Mouse (Mus musculus): ENCODE results near the gene Tmem59l. TPM values are rescaled to one million over a fixed set of nuclear protein-coding genes. Genes with fewer than 3 reads are reported as not detected.

The Tmem59l gene
- polyA plus RNA-seq (2015; fragmentation: Nextera tagmentation; extraction: Ambion mirVana): 6.5 and 7.0 TPM in 2 replicates

- Histone ChIP-seq H3K4me1 (ENCODE audit: insufficient read depth, low read length) (peaks cover 41% of the 10 kb centered on the region), H3K36me3 (ENCODE audit: insufficient read depth, low read length) (no peaks in the 10 kb centered on the region), H3K27ac (ENCODE audit: low read length) (no peak within 1 kb of the TSS), H3K4me3 (ENCODE audit: low read length) (peak within 1 kb of the TSS; percentile 39), H3K9ac (replicated peaks; ENCODE audit: low read length) (peak within 1 kb of the TSS; percentile 52), H3K4me2 (replicated peaks; ENCODE audit: low read depth, low read length) (peak within 1 kb of the TSS; percentile 58), H3K27me3 (ENCODE audit: insufficient read depth, low read length) (peaks cover 86% of the 10 kb centered on the region), H3K9me3 (ENCODE audit: low read length) (no peaks in the 10 kb centered on the region)
- ATAC-seq (ENCODE audit: low FRiP score, low TSS enrichment): no peak
- 6% methylated on average over 33 of the region's 33 CpGs for WGBS
Observed at GRCm38 (mm10) chr8:70486941-70487520, at the start of gene Tmem59l. Gene Tmem59l, minus strand, starts transcription at chr8:70487358.

GRCm38 (mm10) chr8:70535701-70536100 is 48.5 kb upstream of the Tmem59l start:
- Histone ChIP-seq H3K36me3 (ENCODE audit: insufficient read depth, low read length) (peaks cover 58% of the 10 kb centered on the region), H3K4me2 (replicated peaks; ENCODE audit: low read depth, low read length) (no peak overlapping the region), H3K27ac (ENCODE audit: low read length) (no peak overlapping the region), H3K4me1 (ENCODE audit: insufficient read depth, low read length) (peaks cover 12% of the 10 kb centered on the region), H3K9ac (replicated peaks; ENCODE audit: low read length) (no peak overlapping the region), H3K9me3 (ENCODE audit: low read length) (no peaks in the 10 kb centered on the region), H3K27me3 (ENCODE audit: insufficient read depth, low read length) (no peaks in the 10 kb centered on the region), H3K4me3 (ENCODE audit: low read length) (no peak overlapping the region)
- 80% methylated on average over 2 of the region's 2 CpGs for WGBS
- ATAC-seq (ENCODE audit: low FRiP score, low TSS enrichment): no peak

- no peak overlapping the region for H3K4me3 ChIP-seq (ENCODE audit: low read length)
- no peak for ATAC-seq (ENCODE audit: low FRiP score, low TSS enrichment)
Observed at GRCm38 (mm10) chr8:70535221-70535620, 48.1 kb upstream of the Tmem59l start.

GRCm38 (mm10) chr8:70534281-70534680 is 47.1 kb upstream of the Tmem59l start:
- Histone ChIP-seq H3K4me2 (replicated peaks; ENCODE audit: low read depth, low read length) (no peak overlapping the region), H3K9ac (replicated peaks; ENCODE audit: low read length) (no peak overlapping the region), H3K36me3 (ENCODE audit: insufficient read depth, low read length) (peaks cover 68% of the 10 kb centered on the region), H3K4me1 (ENCODE audit: insufficient read depth, low read length) (peaks cover 6% of the 10 kb centered on the region), H3K9me3 (ENCODE audit: low read length) (no peaks in the 10 kb centered on the region), H3K27ac (ENCODE audit: low read length) (no peak overlapping the region), H3K4me3 (ENCODE audit: low read length) (no peak overlapping the region), H3K27me3 (ENCODE audit: insufficient read depth, low read length) (no peaks in the 10 kb centered on the region)
- 92% methylated on average over 12 of the region's 12 CpGs for WGBS
- no peak for ATAC-seq (ENCODE audit: low FRiP score, low TSS enrichment)

More at GRCm38 (mm10) chr8:70535221-70535620, 48.1 kb upstream of the Tmem59l start:
- peaks cover 62% of the 10 kb centered on the region for H3K36me3 ChIP-seq (ENCODE audit: insufficient read depth, low read length)
- H3K4me2 ChIP-seq (replicated peaks; ENCODE audit: low read depth, low read length): no peak overlapping the region
- no peaks in the 10 kb centered on the region for H3K9me3 ChIP-seq (ENCODE audit: low read length)
- no peak overlapping the region for H3K9ac ChIP-seq (replicated peaks; ENCODE audit: low read length)
- peaks cover 7% of the 10 kb centered on the region for H3K4me1 ChIP-seq (ENCODE audit: insufficient read depth, low read length)
- WGBS: 97% methylated on average over 3 of the region's 3 CpGs
- H3K27me3 ChIP-seq (ENCODE audit: insufficient read depth, low read length): no peaks in the 10 kb centered on the region
- H3K27ac ChIP-seq (ENCODE audit: low read length): no peak overlapping the region

GRCm38 (mm10) chr8:70530314-70530713 is 43.2 kb upstream of the Tmem59l start:
- ATAC-seq (ENCODE audit: low FRiP score, low TSS enrichment): no peak
- Histone ChIP-seq H3K27me3 (ENCODE audit: insufficient read depth, low read length) (no peaks in the 10 kb centered on the region), H3K36me3 (ENCODE audit: insufficient read depth, low read length) (peaks cover 51% of the 10 kb centered on the region), H3K4me3 (ENCODE audit: low read length) (no peak overlapping the region), H3K27ac (ENCODE audit: low read length) (no peak overlapping the region), H3K4me2 (replicated peaks; ENCODE audit: low read depth, low read length) (no peak overlapping the region), H3K4me1 (ENCODE audit: insufficient read depth, low read length) (peaks cover 20% of the 10 kb centered on the region), H3K9me3 (ENCODE audit: low read length) (no peaks in the 10 kb centered on the region), H3K9ac (replicated peaks; ENCODE audit: low read length) (no peak overlapping the region)
- 96% methylated on average over 2 of the region's 2 CpGs for WGBS

- Histone ChIP-seq H3K9ac (replicated peaks; ENCODE audit: low read length) (no peak overlapping the region), H3K9me3 (ENCODE audit: low read length) (no peaks in the 10 kb centered on the region), H3K36me3 (ENCODE audit: insufficient read depth, low read length) (peaks cover 45% of the 10 kb centered on the region)
Observed at GRCm38 (mm10) chr8:70529741-70530161, 42.6 kb upstream of the Tmem59l start.

GRCm38 (mm10) chr8:70529299-70529698 is 42.1 kb upstream of the Tmem59l start:
- WGBS: 74% methylated on average over 5 of the region's 5 CpGs
- H3K9ac ChIP-seq (replicated peaks; ENCODE audit: low read length): no peak overlapping the region

More at GRCm38 (mm10) chr8:70529741-70530161, 42.6 kb upstream of the Tmem59l start:
- H3K4me3 ChIP-seq (ENCODE audit: low read length): no peak overlapping the region
- peaks cover 20% of the 10 kb centered on the region for H3K4me1 ChIP-seq (ENCODE audit: insufficient read depth, low read length)
- no peak overlapping the region for H3K4me2 ChIP-seq (replicated peaks; ENCODE audit: low read depth, low read length)
- WGBS: 90% methylated on average over 3 of the region's 3 CpGs
- H3K27me3 ChIP-seq (ENCODE audit: insufficient read depth, low read length): no peaks in the 10 kb centered on the region
- no peak overlapping the region for H3K27ac ChIP-seq (ENCODE audit: low read length)
- ATAC-seq (ENCODE audit: low FRiP score, low TSS enrichment): no peak

GRCm38 (mm10) chr8:70528182-70528797 is 41.1 kb upstream of the Tmem59l start:
- peak overlapping the region; percentile 98 for H3K9ac ChIP-seq (replicated peaks; ENCODE audit: low read length)
- ATAC-seq (ENCODE audit: low FRiP score, low TSS enrichment): no peak
- peaks cover 33% of the 10 kb centered on the region for H3K36me3 ChIP-seq (ENCODE audit: insufficient read depth, low read length)
- peaks cover 25% of the 10 kb centered on the region for H3K4me1 ChIP-seq (ENCODE audit: insufficient read depth, low read length)
- 28% methylated on average over 13 of the region's 13 CpGs for WGBS
- peak overlapping the region; percentile 84 for H3K4me3 ChIP-seq (ENCODE audit: low read length)
- peak overlapping the region; percentile 87 for H3K27ac ChIP-seq (ENCODE audit: low read length)
- H3K4me2 ChIP-seq (replicated peaks; ENCODE audit: low read depth, low read length): peak overlapping the region; percentile 80
- H3K27me3 ChIP-seq (ENCODE audit: insufficient read depth, low read length): no peaks in the 10 kb centered on the region
- H3K9me3 ChIP-seq (ENCODE audit: low read length): no peaks in the 10 kb centered on the region

More at GRCm38 (mm10) chr8:70529299-70529698, 42.1 kb upstream of the Tmem59l start:
- Histone ChIP-seq H3K27ac (ENCODE audit: low read length) (no peak overlapping the region), H3K4me2 (replicated peaks; ENCODE audit: low read depth, low read length) (no peak overlapping the region), H3K36me3 (ENCODE audit: insufficient read depth, low read length) (peaks cover 41% of the 10 kb centered on the region), H3K27me3 (ENCODE audit: insufficient read depth, low read length) (no peaks in the 10 kb centered on the region), H3K4me3 (ENCODE audit: low read length) (no peak overlapping the region), H3K9me3 (ENCODE audit: low read length) (no peaks in the 10 kb centered on the region), H3K4me1 (ENCODE audit: insufficient read depth, low read length) (peaks cover 20% of the 10 kb centered on the region)
- no peak for ATAC-seq (ENCODE audit: low FRiP score, low TSS enrichment)

GRCm38 (mm10) chr8:70527512-70528181 is 40.5 kb upstream of the Tmem59l start, which contains the start of the genes Fkbp8 and Kxd1:
Gene Fkbp8, plus strand, starts transcription at chr8:70527724.
Gene Kxd1, minus strand, starts transcription at chr8:70527956.
- Histone ChIP-seq H3K27me3 (ENCODE audit: insufficient read depth, low read length) (no peaks in the 10 kb centered on the region), H3K4me3 (ENCODE audit: low read length) (peak within 1 kb of the TSS; percentile 84), H3K4me2 (replicated peaks; ENCODE audit: low read depth, low read length) (peak within 1 kb of the TSS; percentile 80), H3K27ac (ENCODE audit: low read length) (peak within 1 kb of the TSS; percentile 87), H3K36me3 (ENCODE audit: insufficient read depth, low read length) (peaks cover 29% of the 10 kb centered on the region), H3K9ac (replicated peaks; ENCODE audit: low read length) (peak within 1 kb of the TSS; percentile 98), H3K9me3 (ENCODE audit: low read length) (no peaks in the 10 kb centered on the region), H3K4me1 (ENCODE audit: insufficient read depth, low read length) (peaks cover 26% of the 10 kb centered on the region)
- under 1% methylated on average over 44 of the region's 61 CpGs for WGBS
- ATAC-seq (ENCODE audit: low FRiP score, low TSS enrichment): peak; percentile 92

All from kidney, embryonic 16.5 days (tissue).